18 mouse cellular contexts compared by ENCODE assay signal in the genomic region with DNA sequence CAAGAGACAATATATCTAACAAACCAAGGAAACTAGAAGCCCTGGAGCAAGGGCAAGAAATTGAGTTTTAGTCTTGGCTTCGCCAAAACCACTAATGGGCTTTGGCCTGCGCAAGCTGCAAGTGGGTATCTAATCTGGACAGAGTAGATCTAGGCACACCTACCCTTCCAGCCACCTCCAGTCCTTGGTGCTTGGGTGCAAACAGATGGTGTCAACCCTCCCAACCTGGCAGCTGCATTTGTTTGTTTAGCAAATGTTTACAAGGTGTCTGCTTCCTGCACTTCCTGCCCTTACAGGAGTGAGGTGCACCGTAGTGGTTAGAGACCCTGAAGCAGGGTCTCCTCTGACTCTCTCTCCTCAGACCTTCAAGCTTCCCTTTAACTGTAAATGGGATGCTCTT.
A peak's percentile ranks its signal among the peaks of the same experiment; 100 is the strongest.
DNase-seq lines count a peak whose midpoint lies in the region; ATAC-seq and TF ChIP-seq lines count a peak whose summit lies in the region.
"Had no signal": no experiment of that assay in that cellular context is flagged by ENCODE, and none has a peak within 500 bp of the region (broad histone marks: within the 10 kb centered on the region; RNA-seq: fewer than 3 reads in every experiment).

No protein-coding gene starts in this region.

- no peak for TF ChIP-seq CTCF in intestine, postnatal 0 days (IDR thresholded peaks at IDR 0.05; ENCODE audit: low read depth)
- TF ChIP-seq CTCF in stomach, postnatal 0 days (IDR thresholded peaks at IDR 0.05; ENCODE audit: low read depth) = no peak

- H3K4me1 ChIP-seq in intestine, embryonic 15.5 days (replicated peaks) = no peaks in the 10 kb centered on the region
- no peaks in the 10 kb centered on the region for H3K4me1 ChIP-seq in intestine, postnatal 0 days (replicated peaks; ENCODE audit: control insufficient read depth, insufficient read depth, low read length)
- no peaks in the 10 kb centered on the region for H3K4me1 ChIP-seq in stomach, postnatal 0 days (replicated peaks; ENCODE audit: control insufficient read depth, insufficient read depth)
- H3K4me1 ChIP-seq: heart, embryonic 15.5 days had no signal

- no peak overlapping the region for H3K4me3 ChIP-seq in intestine, embryonic 15.5 days (replicated peaks)
- no peak overlapping the region for H3K4me3 ChIP-seq in intestine, postnatal 0 days (ENCODE audit: low read depth, low read length)
- H3K4me3 ChIP-seq in stomach, postnatal 0 days (ENCODE audit: low read depth, low read length) = no peak overlapping the region
- H3K4me3 ChIP-seq: embryonic facial prominence, embryonic 13.5 days; forebrain, embryonic 12.5 days; heart, adult 2 months; heart, embryonic 15.5 days had no signal

- TF ChIP-seq EP300 in stomach, postnatal 0 days (optimal IDR thresholded peaks at IDR 0.05) = no peak

- DNase-seq in lung, adult 18-20 months = peak; percentile 20 to 57
- no peak for DNase-seq in lung, postnatal 4 days
- DNase-seq in thymus, postnatal 0 days (ENCODE audit: low spot score) = peak; percentile 9
- DNase-seq in thymus, postnatal 36 days = no peak
- DNase-seq in stomach, postnatal 0 days (ENCODE audit: low spot score) = peak; percentile 33
- no peak for DNase-seq in cerebellum, adult 18-20 months
- DNase-seq: cerebellum, adult 11-12 months; cerebellum, adult 9-11 months had no signal

- no peaks in the 10 kb centered on the region for H3K27me3 ChIP-seq in intestine, embryonic 15.5 days (replicated peaks)
- no peaks in the 10 kb centered on the region for H3K27me3 ChIP-seq in intestine, postnatal 0 days (replicated peaks; ENCODE audit: control insufficient read depth, insufficient read depth, low read length)
- H3K27me3 ChIP-seq in stomach, postnatal 0 days (ENCODE audit: control insufficient read depth, insufficient read depth, low read length) = no peaks in the 10 kb centered on the region
- H3K27me3 ChIP-seq: embryonic facial prominence, embryonic 13.5 days; forebrain, embryonic 12.5 days; heart, embryonic 15.5 days; Patski had no signal

- peak; percentile 36; the same call in 1 of the 2 replicates for ATAC-seq in intestine, embryonic 15.5 days
- no peak for ATAC-seq in intestine, postnatal 0 days
- peak; percentile 72 for ATAC-seq in stomach, postnatal 0 days (ENCODE audit: low FRiP score, low TSS enrichment)
- ATAC-seq: activated CD4-positive, CD25-positive, alpha-beta regulatory T cell, adult 4 months; Patski had no signal

- H3K9me3 ChIP-seq in intestine, embryonic 15.5 days = no peaks in the 10 kb centered on the region
- H3K9me3 ChIP-seq in intestine, postnatal 0 days (ENCODE audit: control insufficient read depth) = no peaks in the 10 kb centered on the region
- no peaks in the 10 kb centered on the region for H3K9me3 ChIP-seq in stomach, postnatal 0 days (ENCODE audit: control insufficient read depth, low read length)
- H3K9me3 ChIP-seq: heart, embryonic 15.5 days had no signal

- no peak overlapping the region for H3K4me2 ChIP-seq in intestine, embryonic 15.5 days (replicated peaks)
- H3K4me2 ChIP-seq in intestine, postnatal 0 days (replicated peaks; ENCODE audit: low read depth) = no peak overlapping the region
- H3K4me2 ChIP-seq in stomach, postnatal 0 days (replicated peaks; ENCODE audit: low read depth) = no peak overlapping the region
- H3K4me2 ChIP-seq: embryonic facial prominence, embryonic 13.5 days; forebrain, embryonic 12.5 days; heart, embryonic 11.5 days; heart, embryonic 15.5 days had no signal

- no peak overlapping the region for H3K27ac ChIP-seq in intestine, embryonic 15.5 days
- no peak overlapping the region for H3K27ac ChIP-seq in intestine, postnatal 0 days (ENCODE audit: low read depth, low read length)
- H3K27ac ChIP-seq in stomach, postnatal 0 days (replicated peaks) = no peak overlapping the region
- H3K27ac ChIP-seq: embryonic facial prominence, embryonic 13.5 days; forebrain, embryonic 12.5 days; heart, adult 2 months; heart, embryonic 15.5 days had no signal

- WGBS in intestine, embryonic 15.5 days = 84% methylated on average over 3 of the region's 3 CpGs
- WGBS in intestine, postnatal 0 days = 80% methylated on average over 3 of the region's 3 CpGs
- 59% methylated on average over 3 of the region's 3 CpGs for WGBS in stomach, postnatal 0 days

- no peak overlapping the region for H3K9ac ChIP-seq in intestine, embryonic 15.5 days
- no peak overlapping the region for H3K9ac ChIP-seq in intestine, postnatal 0 days (ENCODE audit: low read depth, low read length)
- no peak overlapping the region for H3K9ac ChIP-seq in stomach, postnatal 0 days (ENCODE audit: low read length)
- H3K9ac ChIP-seq: embryonic facial prominence, embryonic 13.5 days; forebrain, embryonic 12.5 days; forebrain, postnatal 0 days; heart, embryonic 15.5 days had no signal

- no peaks in the 10 kb centered on the region for H3K36me3 ChIP-seq in intestine, embryonic 15.5 days
- peaks cover 12% of the 10 kb centered on the region; the same call in 1 of the 2 replicates for H3K36me3 ChIP-seq in intestine, postnatal 0 days (ENCODE audit: control insufficient read depth, insufficient read depth)
- peaks cover 2% of the 10 kb centered on the region; the same call in 1 of the 2 replicates for H3K36me3 ChIP-seq in stomach, postnatal 0 days (ENCODE audit: control insufficient read depth, insufficient read depth, low read length)

Comparison
In these comparisons a context has a peak if more than half of its experiments do, and no peak if none do; other contexts are left out.
1. DNase-seq: peak in lung, adult 18-20 months (2 of 2), thymus, postnatal 0 days (single experiment) and stomach, postnatal 0 days (single experiment); none in lung, postnatal 4 days (0 of 2), thymus, postnatal 36 days (0 of 2) and cerebellum, adult 18-20 months (0 of 2).